Comparison of ENCODE assay signal across 29 mouse cellular contexts in genomic region chr11:104245478-104245877, GRCm38 (mm10). TPM values are rescaled to one million over a fixed set of nuclear protein-coding genes. Genes with fewer than 3 reads are reported as not detected.
"Had no signal": no experiment of that assay in that cellular context is flagged by ENCODE, and none has a peak within 500 bp of the region (broad histone marks: within the 10 kb centered on the region; RNA-seq: fewer than 3 reads in every experiment).

No protein-coding gene starts in this region.

RNA-seq across cellular contexts. Expression of gene Mapt, which starts 14.3 kb away (rescaled TPM):
- total RNA-seq: common myeloid progenitor, adult 5-6 weeks; granulocyte monocyte progenitor cell, adult 5-6 weeks had no signal
- polyA plus RNA-seq: erythroblast, embryonic 14.5 days had no signal

RNA-seq across cellular contexts. Expression of gene Sppl2c, which starts 59.4 kb away (rescaled TPM):
- total RNA-seq: common myeloid progenitor, adult 5-6 weeks; gastrocnemius, adult 18-20 months; gastrocnemius, adult 8-10 months; gastrocnemius, postnatal 10 days; gastrocnemius, postnatal 14 days; gastrocnemius, postnatal 25 days; gastrocnemius, postnatal 36 days; gastrocnemius, postnatal 4 days; granulocyte monocyte progenitor cell, adult 5-6 weeks; heart, adult 18-20 months; heart, adult 2 months had no signal
- polyA plus RNA-seq: cerebellum, adult 2 months; cortical plate, adult 2 months; embryonic facial prominence, embryonic 10.5 days; embryonic facial prominence, embryonic 11.5 days; embryonic facial prominence, embryonic 12.5 days; embryonic facial prominence, embryonic 13.5 days; embryonic facial prominence, embryonic 14.5 days; embryonic facial prominence, embryonic 15.5 days; erythroblast, embryonic 14.5 days; forebrain, embryonic 10.5 days; forebrain, embryonic 11.5 days; forebrain, embryonic 12.5 days; forebrain, embryonic 13.5 days; forebrain, embryonic 14.5 days; forebrain, embryonic 15.5 days; forebrain, embryonic 16.5 days; forebrain, postnatal 0 days; frontal cortex, adult 2 months had no signal
